Mouse (Mus musculus): ENCODE measurements around the gene Dnajc28. TPM values are rescaled to one million over a fixed set of nuclear protein-coding genes. Genes with fewer than 3 reads are reported as not detected.

The Dnajc28 gene
- polyA plus RNA-seq, 1 experiment = 1.9 TPM

DNA sequence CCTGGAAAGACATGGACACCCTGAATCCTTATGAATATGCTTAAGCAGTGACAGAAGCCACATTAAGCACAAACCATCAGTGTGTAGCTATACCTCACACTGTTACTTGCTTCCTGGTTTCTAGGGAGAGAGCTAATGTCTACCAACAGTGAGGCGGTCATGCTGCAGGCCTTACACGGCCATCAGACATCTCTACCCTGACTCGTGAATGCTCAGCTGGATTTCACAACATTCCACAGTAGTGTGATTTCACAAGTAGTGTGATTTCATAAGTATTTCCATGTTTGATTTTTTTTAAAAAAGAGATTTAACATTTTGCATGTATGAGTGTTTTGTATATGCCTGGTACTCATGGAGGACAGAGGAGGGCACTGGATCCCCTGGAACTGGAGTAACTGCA is 9.8 kb upstream of the Dnajc28 start:
- Histone ChIP-seq H3K4me3 (replicated peaks; ENCODE audit: control insufficient read depth, low read depth, low read length) (no peak overlapping the region), H3K4me1 (ENCODE audit: control insufficient read depth, insufficient read depth, low read length) (peaks cover 13% of the 10 kb centered on the region), H3K27ac (ENCODE audit: control insufficient read depth, insufficient read depth, low read depth, low read length, poor library complexity) (peak overlapping the region; percentile 47; the same call in 1 of the 2 replicates)
- 38% methylated on average over 3 of the region's 3 CpGs for WGBS
- TF ChIP-seq CTCF (IDR thresholded peaks at IDR 0.05; ENCODE audit: control insufficient read depth, insufficient read depth, low read length) (no peak), POLR2A (IDR thresholded peaks at IDR 0.05; ENCODE audit: borderline replicate concordance, control insufficient read depth, low read depth, low read length) (no peak)

- Histone ChIP-seq H3K4me3 (replicated peaks; ENCODE audit: control insufficient read depth, low read depth, low read length) (no peak overlapping the region), H3K4me1 (ENCODE audit: control insufficient read depth, insufficient read depth, low read length) (peaks cover 12% of the 10 kb centered on the region), H3K27ac (ENCODE audit: control insufficient read depth, insufficient read depth, low read depth, low read length, poor library complexity) (no peak overlapping the region; the same call in 1 of the 2 replicates)
- TF ChIP-seq POLR2A (IDR thresholded peaks at IDR 0.05; ENCODE audit: borderline replicate concordance, control insufficient read depth, low read depth, low read length) (no peak), CTCF (IDR thresholded peaks at IDR 0.05; ENCODE audit: control insufficient read depth, insufficient read depth, low read length) (no peak)
- WGBS = 81% methylated on average over 7 of the region's 7 CpGs
These were observed 9.0 kb upstream of the Dnajc28 start for GRCm38 (mm10) chr16:91627831-91628230.

DNA sequence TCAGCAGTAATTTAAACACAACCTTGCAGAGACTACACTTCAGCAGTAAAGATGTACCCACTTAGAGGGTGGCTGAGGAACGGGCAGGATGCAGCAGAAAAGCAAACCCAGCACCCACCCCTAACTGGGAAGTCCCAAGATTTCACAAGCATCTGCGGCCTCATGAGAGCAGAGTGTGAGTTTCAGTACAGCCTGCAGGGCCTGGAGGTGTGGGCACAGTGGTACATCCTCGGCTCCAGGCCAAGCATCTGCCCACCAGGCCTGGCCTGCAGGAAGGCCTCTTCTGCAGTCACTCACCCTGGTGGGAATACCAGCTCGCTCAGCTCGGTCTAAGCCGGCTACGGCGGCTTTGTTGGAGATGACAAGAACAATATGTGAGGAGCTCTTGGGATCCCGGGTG is 4.2 kb upstream of the Dnajc28 start:
- Histone ChIP-seq H3K4me1 (ENCODE audit: control insufficient read depth, insufficient read depth, low read length) (peaks cover 2% of the 10 kb centered on the region; the same call in 1 of the 2 replicates), H3K27ac (ENCODE audit: control insufficient read depth, insufficient read depth, low read depth, low read length, poor library complexity) (peak overlapping the region; percentile 69), H3K4me3 (replicated peaks; ENCODE audit: control insufficient read depth, low read depth, low read length) (no peak overlapping the region)
- 77% methylated on average over 9 of the region's 9 CpGs for WGBS
- TF ChIP-seq POLR2A (IDR thresholded peaks at IDR 0.05; ENCODE audit: borderline replicate concordance, control insufficient read depth, low read depth, low read length) = no peak
- no peak for TF ChIP-seq CTCF (IDR thresholded peaks at IDR 0.05; ENCODE audit: control insufficient read depth, insufficient read depth, low read length)

- Histone ChIP-seq H3K4me1 (ENCODE audit: control insufficient read depth, insufficient read depth, low read length) (peaks cover 1% of the 10 kb centered on the region; the same call in 1 of the 2 replicates), H3K27ac (ENCODE audit: control insufficient read depth, insufficient read depth, low read depth, low read length, poor library complexity) (no peak overlapping the region), H3K4me3 (replicated peaks; ENCODE audit: control insufficient read depth, low read depth, low read length) (no peak overlapping the region)
- no peak for TF ChIP-seq POLR2A (IDR thresholded peaks at IDR 0.05; ENCODE audit: borderline replicate concordance, control insufficient read depth, low read depth, low read length)
- TF ChIP-seq CTCF (IDR thresholded peaks at IDR 0.05; ENCODE audit: control insufficient read depth, insufficient read depth, low read length) = no peak
- 89% methylated on average over 11 of the region's 11 CpGs for WGBS
These were observed 2.2 kb upstream of the Dnajc28 start for GRCm38 (mm10) chr16:91620991-91621390.

DNA sequence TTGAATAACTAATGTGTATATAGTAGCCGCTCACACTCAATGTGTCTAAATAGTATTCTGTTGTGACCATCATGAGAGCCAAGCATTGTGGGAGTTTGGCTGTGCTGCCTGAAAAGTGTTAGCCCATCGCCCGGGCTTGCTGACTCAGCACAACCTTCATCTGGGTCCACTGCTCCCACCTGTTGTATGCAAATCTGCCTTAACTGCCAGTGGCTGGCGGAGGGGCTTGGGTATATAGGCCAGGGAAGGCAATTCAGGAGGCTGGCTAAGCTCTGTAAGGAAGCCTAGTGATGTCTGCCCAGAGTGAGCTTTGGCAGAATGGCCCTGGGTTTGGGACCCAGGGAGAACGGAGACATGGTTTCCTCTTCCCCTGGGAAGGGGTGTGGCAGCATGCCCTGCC is 1.4 kb upstream of the Dnajc28 start:
- no peak for TF ChIP-seq CTCF (IDR thresholded peaks at IDR 0.05; ENCODE audit: control insufficient read depth, insufficient read depth, low read length)
- TF ChIP-seq POLR2A (IDR thresholded peaks at IDR 0.05; ENCODE audit: borderline replicate concordance, control insufficient read depth, low read depth, low read length) = no peak
- Histone ChIP-seq H3K4me3 (replicated peaks; ENCODE audit: control insufficient read depth, low read depth, low read length) (no peak overlapping the region), H3K27ac (ENCODE audit: control insufficient read depth, insufficient read depth, low read depth, low read length, poor library complexity) (no peak overlapping the region), H3K4me1 (ENCODE audit: control insufficient read depth, insufficient read depth, low read length) (peaks cover 1% of the 10 kb centered on the region; the same call in 1 of the 2 replicates)
- WGBS = 78% methylated on average over 5 of the region's 5 CpGs

- Histone ChIP-seq H3K4me1 (ENCODE audit: control insufficient read depth, insufficient read depth, low read length) (peaks cover 3% of the 10 kb centered on the region; the same call in 1 of the 2 replicates), H3K27ac (ENCODE audit: control insufficient read depth, insufficient read depth, low read depth, low read length, poor library complexity) (no peak overlapping the region), H3K4me3 (replicated peaks; ENCODE audit: control insufficient read depth, low read depth, low read length) (no peak overlapping the region)
- TF ChIP-seq CTCF (IDR thresholded peaks at IDR 0.05; ENCODE audit: control insufficient read depth, insufficient read depth, low read length) = no peak
- no peak for TF ChIP-seq POLR2A (IDR thresholded peaks at IDR 0.05; ENCODE audit: borderline replicate concordance, control insufficient read depth, low read depth, low read length)
- 62% methylated on average over 6 of the region's 6 CpGs for WGBS
These were observed 4.3 kb downstream of the Dnajc28 start for GRCm38 (mm10) chr16:91614552-91614951.

- peak overlapping the region; percentile 50 for H3K4me3 ChIP-seq (replicated peaks; ENCODE audit: control insufficient read depth, low read depth, low read length)
- TF ChIP-seq CTCF (IDR thresholded peaks at IDR 0.05; ENCODE audit: control insufficient read depth, insufficient read depth, low read length) = no peak
- TF ChIP-seq POLR2A (IDR thresholded peaks at IDR 0.05; ENCODE audit: borderline replicate concordance, control insufficient read depth, low read depth, low read length) = no peak
- peaks cover 3% of the 10 kb centered on the region; the same call in 1 of the 2 replicates for H3K4me1 ChIP-seq (ENCODE audit: control insufficient read depth, insufficient read depth, low read length)
- WGBS = 71% methylated on average over 5 of the region's 5 CpGs
- 0 out of 2 replicates have a peak overlapping the region, but pooled peaks have one; percentile 32 for H3K27ac ChIP-seq (ENCODE audit: control insufficient read depth, insufficient read depth, low read depth, low read length, poor library complexity)
These were observed 6.3 kb downstream of the Dnajc28 start for GRCm38 (mm10) chr16:91612525-91612924.

DNA sequence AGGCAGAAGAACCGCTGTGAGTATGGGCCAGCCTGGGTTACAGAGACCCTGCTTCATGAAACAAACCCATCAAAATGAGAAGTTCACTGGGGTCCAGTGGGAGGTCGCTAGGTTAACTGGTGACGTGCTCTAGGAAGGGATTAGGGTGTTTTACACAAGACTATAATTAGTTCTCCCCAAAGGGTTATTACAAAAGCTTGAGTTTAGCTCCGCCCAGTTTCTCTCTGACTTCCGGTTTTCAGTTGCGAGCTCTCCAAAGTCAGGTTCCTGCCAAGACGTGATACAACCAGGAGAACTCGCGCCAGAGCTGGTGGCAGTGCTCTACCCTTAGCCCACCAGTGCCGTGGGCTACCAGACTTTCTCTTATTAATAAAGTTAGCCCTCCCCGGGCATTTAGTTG is 7.6 kb downstream of the Dnajc28 start:
- TF ChIP-seq POLR2A (IDR thresholded peaks at IDR 0.05; ENCODE audit: borderline replicate concordance, control insufficient read depth, low read depth, low read length) (no peak), CTCF (IDR thresholded peaks at IDR 0.05; ENCODE audit: control insufficient read depth, insufficient read depth, low read length) (no peak)
- WGBS = 36% methylated on average over 11 of the region's 11 CpGs

More for the DNA sequence above, 7.6 kb downstream of the Dnajc28 start:
- Histone ChIP-seq H3K4me1 (ENCODE audit: control insufficient read depth, insufficient read depth, low read length) (peaks cover 3% of the 10 kb centered on the region; the same call in 1 of the 2 replicates), H3K27ac (ENCODE audit: control insufficient read depth, insufficient read depth, low read depth, low read length, poor library complexity) (peak overlapping the region; percentile 57), H3K4me3 (replicated peaks; ENCODE audit: control insufficient read depth, low read depth, low read length) (peak overlapping the region; percentile 44)

Data from bone marrow, adult 2 months (tissue).